Mouse (Mus musculus): ENCODE data around the gene Cpvl. TPM values are rescaled to one million over a fixed set of nuclear protein-coding genes. Genes with fewer than 3 reads are reported as not detected.
A peak's percentile ranks its signal among the peaks of the same experiment; 100 is the strongest.

Gene Cpvl
- total RNA-seq, 2 experiments from 2014 or later: not detected

- no peak for ATAC-seq (replicated peaks; ENCODE audit: poor library complexity, severe bottlenecking)
These were observed 5.0 kb downstream of the Cpvl start for GRCm38 (mm10) chr6:53973468-53973867.

GRCm38 (mm10) chr6:53972238-53972743 is 6.2 kb downstream of the Cpvl start:
- no peak for ATAC-seq (replicated peaks; ENCODE audit: poor library complexity, severe bottlenecking)

DNA sequence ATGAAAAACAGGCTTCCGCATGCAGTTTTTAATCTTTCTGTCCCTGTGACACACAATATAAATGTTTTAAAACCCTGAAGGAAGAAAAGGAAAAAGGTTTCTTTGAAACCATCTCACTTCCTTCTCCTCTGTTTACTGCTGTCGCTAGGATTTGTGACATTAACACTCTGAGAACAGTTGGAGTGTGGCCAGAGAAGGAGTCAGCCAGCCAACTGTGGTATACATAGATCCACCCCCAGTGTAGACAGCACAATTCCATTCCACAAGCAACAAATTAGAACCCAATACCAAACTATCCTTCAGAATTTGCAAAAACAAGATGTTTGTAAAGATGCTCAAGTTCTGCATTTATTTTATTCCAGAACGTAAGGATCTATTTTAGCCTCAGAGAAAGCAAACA is 6.7 kb downstream of the Cpvl start:
- no peak for ATAC-seq (replicated peaks; ENCODE audit: poor library complexity, severe bottlenecking)

- no peak for ATAC-seq (replicated peaks; ENCODE audit: poor library complexity, severe bottlenecking)
These were observed 9.4 kb downstream of the Cpvl start for GRCm38 (mm10) chr6:53969081-53969480.

- ATAC-seq (replicated peaks; ENCODE audit: poor library complexity, severe bottlenecking): peak; percentile 92
These were observed 9.9 kb downstream of the Cpvl start for GRCm38 (mm10) chr6:53968550-53968949.

- no peak for ATAC-seq (replicated peaks; ENCODE audit: poor library complexity, severe bottlenecking)
These were observed 11.9 kb downstream of the Cpvl start for GRCm38 (mm10) chr6:53966595-53966994.

GRCm38 (mm10) chr6:53965900-53966299 is 12.6 kb downstream of the Cpvl start:
- no peak for ATAC-seq (replicated peaks; ENCODE audit: poor library complexity, severe bottlenecking)

- ATAC-seq (replicated peaks; ENCODE audit: poor library complexity, severe bottlenecking): no peak
These were observed 14.5 kb downstream of the Cpvl start for GRCm38 (mm10) chr6:53963906-53964496.

- no peak for ATAC-seq (replicated peaks; ENCODE audit: poor library complexity, severe bottlenecking)
These were observed 16.5 kb downstream of the Cpvl start for GRCm38 (mm10) chr6:53962006-53962405.

DNA sequence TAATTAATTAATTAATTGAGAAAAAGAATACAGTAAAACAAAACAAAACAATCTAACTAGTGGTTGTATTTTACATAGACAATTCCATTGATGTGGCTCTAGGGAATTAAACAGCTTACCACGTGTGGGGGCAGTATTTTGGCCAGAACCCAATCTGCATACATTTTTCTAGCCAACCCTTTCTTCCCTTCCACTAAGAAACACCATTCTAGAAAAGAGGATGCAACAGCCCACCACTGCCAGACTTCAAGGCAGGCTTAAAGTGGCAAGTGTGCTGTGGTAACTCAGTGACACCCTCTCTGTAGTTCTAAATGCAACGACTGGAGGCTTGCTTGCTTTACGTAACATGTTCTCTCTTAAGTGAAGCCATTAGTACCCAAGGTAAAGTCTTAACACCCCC is 18.6 kb downstream of the Cpvl start:
- no peak for ATAC-seq (replicated peaks; ENCODE audit: poor library complexity, severe bottlenecking)

- peak; percentile 90 for ATAC-seq (replicated peaks; ENCODE audit: poor library complexity, severe bottlenecking)
These were observed 20.1 kb downstream of the Cpvl start for GRCm38 (mm10) chr6:53958321-53958720.

- no peak for ATAC-seq (replicated peaks; ENCODE audit: poor library complexity, severe bottlenecking)
These were observed 22.0 kb downstream of the Cpvl start for GRCm38 (mm10) chr6:53956513-53956912.

DNA sequence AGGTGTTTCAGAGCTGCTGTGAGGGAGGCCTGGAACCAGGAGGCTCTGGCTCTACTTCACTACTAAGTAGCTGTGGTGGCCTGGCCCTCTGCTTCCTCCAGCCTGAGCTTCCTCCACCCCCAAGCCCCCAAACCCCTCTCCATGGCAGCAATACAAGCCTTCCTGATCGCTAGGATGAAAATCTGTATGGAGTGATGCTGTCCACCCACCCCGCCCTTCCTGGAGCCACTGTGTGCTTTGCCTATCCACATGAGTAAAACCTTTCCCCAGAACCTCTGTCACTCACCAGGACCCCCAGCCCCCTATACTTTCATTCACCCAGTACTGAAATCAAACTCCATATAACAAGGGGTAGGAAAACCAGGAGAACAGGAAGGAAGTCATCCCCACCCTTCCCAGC is 22.6 kb downstream of the Cpvl start:
- no peak for ATAC-seq (replicated peaks; ENCODE audit: poor library complexity, severe bottlenecking)

- ATAC-seq (replicated peaks; ENCODE audit: poor library complexity, severe bottlenecking): no peak
These were observed 23.2 kb downstream of the Cpvl start for GRCm38 (mm10) chr6:53955271-53955670.

- no peak for ATAC-seq (replicated peaks; ENCODE audit: poor library complexity, severe bottlenecking)
These were observed 24.4 kb downstream of the Cpvl start for GRCm38 (mm10) chr6:53954106-53954505.

- no peak for ATAC-seq (replicated peaks; ENCODE audit: poor library complexity, severe bottlenecking)
These were observed 25.1 kb downstream of the Cpvl start for GRCm38 (mm10) chr6:53953348-53953747.

- ATAC-seq (replicated peaks; ENCODE audit: poor library complexity, severe bottlenecking): no peak
These were observed 27.1 kb downstream of the Cpvl start for GRCm38 (mm10) chr6:53951421-53951820.

- peak; percentile 64 for ATAC-seq (replicated peaks; ENCODE audit: poor library complexity, severe bottlenecking)
These were observed 27.6 kb downstream of the Cpvl start for GRCm38 (mm10) chr6:53950876-53951275.

GRCm38 (mm10) chr6:53948388-53949035 is 30.0 kb downstream of the Cpvl start:
- peak; percentile 29 for ATAC-seq (replicated peaks; ENCODE audit: poor library complexity, severe bottlenecking)

DNA sequence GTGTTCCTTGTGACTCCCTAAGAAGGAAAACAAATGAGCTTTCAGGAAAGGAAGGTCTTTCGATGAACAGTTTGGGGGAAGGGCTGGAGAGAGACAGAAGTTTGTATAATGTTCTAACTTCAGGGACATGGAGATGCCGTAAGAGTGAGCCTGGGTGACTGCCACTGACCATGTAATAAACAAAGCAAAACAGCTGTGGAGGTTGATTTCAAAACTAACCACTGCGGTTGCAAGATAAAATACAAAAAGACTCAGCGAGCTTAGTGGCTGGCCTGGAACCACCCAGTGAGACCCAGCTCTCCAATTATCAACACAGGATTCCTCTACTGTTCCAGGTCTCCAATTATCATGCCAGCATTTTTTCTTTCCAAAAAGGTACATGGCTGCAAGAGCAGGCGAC is 33.6 kb downstream of the Cpvl start:
- ATAC-seq (replicated peaks; ENCODE audit: poor library complexity, severe bottlenecking): peak; percentile 46

GRCm38 (mm10) chr6:53944417-53944816 is 34.1 kb downstream of the Cpvl start:
- ATAC-seq (replicated peaks; ENCODE audit: poor library complexity, severe bottlenecking): no peak

DNA sequence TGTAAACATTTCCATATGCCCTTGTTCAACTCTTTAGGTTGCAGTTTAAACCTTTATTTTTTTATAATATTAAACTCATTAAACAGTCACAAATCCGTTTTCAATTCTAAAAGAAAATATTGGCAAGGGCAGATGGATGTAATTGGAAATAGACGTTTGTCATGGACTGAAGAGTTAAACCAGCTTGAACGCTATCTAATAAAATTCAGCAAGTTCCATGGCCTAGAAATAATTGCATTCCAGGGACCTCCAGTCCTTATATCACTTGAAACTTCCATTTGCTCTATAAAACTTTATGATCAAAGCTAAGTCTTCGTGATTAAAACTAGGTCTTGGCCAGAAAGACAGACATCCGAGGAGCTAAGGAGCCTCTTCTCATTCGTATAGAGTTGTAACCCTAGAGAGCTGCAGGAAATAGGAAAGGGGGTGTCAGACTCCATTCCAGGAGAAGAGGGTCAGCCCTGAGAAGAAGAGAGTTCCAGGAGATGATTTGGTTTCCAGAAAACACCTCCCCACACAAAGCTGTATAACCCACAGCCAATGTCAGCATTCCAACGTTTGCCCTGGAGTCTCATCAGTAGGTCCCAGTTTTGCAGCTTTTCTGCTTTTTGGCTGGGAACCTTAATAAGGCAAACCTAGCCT is 36.2 kb downstream of the Cpvl start:
- ATAC-seq (replicated peaks; ENCODE audit: poor library complexity, severe bottlenecking): no peak

All from granulocyte monocyte progenitor cell, adult 5-6 weeks (primary cell).